Mouse (Mus musculus) stomach, embryonic 14.5 days (tissue): ENCODE measurements around the gene Rfx4. TPM values are rescaled to one million over a fixed set of nuclear protein-coding genes. Genes with fewer than 3 reads are reported as not detected.

ENCODE experiments used
- ATAC-seq: fragments of 200-750 bp; cut with Nextera tagmentation; 2 replicates; pipeline ENCODE4 v1.8.0; 2017; ENCODE audit warnings: low read depth, moderate TSS enrichment; ENCODE audit not compliant: insufficient number of reproducible peaks, insufficient read depth, low FRiP score
- H3K27ac ChIP-seq: fragments of 300-500 bp; sonication (generic); 2 replicates; pipeline ENCODE4 v1.5.1; 2014; ENCODE audit warnings: mild to moderate bottlenecking, low read length, moderate library complexity, mixed read lengths
- H3K27me3 ChIP-seq: fragments of 300-500 bp; sonication (generic); 2 replicates; pipeline ENCODE4 v1.6.1; 2014; ENCODE audit warnings: low read length, control low read depth, mixed read lengths; ENCODE audit not compliant: control insufficient read depth, insufficient read depth
- H3K36me3 ChIP-seq: fragments of 300-500 bp; sonication (generic); 2 replicates; pipeline ENCODE4 v1.6.1; 2014; ENCODE audit warnings: mild to moderate bottlenecking, control low read depth, low read length, moderate library complexity, mixed read lengths; ENCODE audit not compliant: control insufficient read depth, insufficient read depth
- H3K4me1 ChIP-seq: fragments of 300-500 bp; sonication (generic); 2 replicates; pipeline ENCODE4 v1.6.1; 2014; ENCODE audit warnings: low read length, control low read depth, mixed read lengths; ENCODE audit not compliant: control insufficient read depth, insufficient read depth
- H3K4me2 ChIP-seq: fragments of 300-500 bp; sonication (generic); replicated peaks from 2 replicates; pipeline ENCODE4 v1.6.1; 2014; ENCODE audit warnings: low read depth, low read length, control low read depth
- H3K4me3 ChIP-seq: fragments of 300-500 bp; sonication (generic); 2 replicates; pipeline ENCODE4 v1.5.1; 2014; ENCODE audit warnings: low read depth, low read length, control low read depth
- H3K9ac ChIP-seq: fragments of 300-500 bp; sonication (generic); replicated peaks from 2 replicates; pipeline ENCODE4 v1.6.1; 2014; ENCODE audit warnings: low read depth, mild to moderate bottlenecking, control low read depth, low read length, moderate library complexity, mixed read lengths
- H3K9me3 ChIP-seq: fragments of 300-500 bp; sonication (generic); 2 replicates; pipeline ENCODE4 v1.6.1; 2016; ENCODE audit warnings: low read depth, low read length, control low read depth; ENCODE audit not compliant: control insufficient read depth
- WGBS: fragments of 180-500 bp; shearing (Covaris S2); extraction: QIAGEN DNeasy Blood & Tissue Kit; methylation state at CpG from one replicate; pipeline ENCODE4 v1.1.7; 2014; 5-methylcytosine and 5-hydroxymethylcytosine counted together
- polyA plus RNA-seq: library from polyadenylated mRNA; unstranded; fragments of >200 nt; fragmentation: Nextera tagmentation; extraction: Ambion mirVana; gene quantifications from 2 replicates; pipeline ENCODE4 v1.2.1, GENCODE M21; 2014

Gene Rfx4
- polyA plus RNA-seq, 1 experiment from 2014 or later = not detected

DNA sequence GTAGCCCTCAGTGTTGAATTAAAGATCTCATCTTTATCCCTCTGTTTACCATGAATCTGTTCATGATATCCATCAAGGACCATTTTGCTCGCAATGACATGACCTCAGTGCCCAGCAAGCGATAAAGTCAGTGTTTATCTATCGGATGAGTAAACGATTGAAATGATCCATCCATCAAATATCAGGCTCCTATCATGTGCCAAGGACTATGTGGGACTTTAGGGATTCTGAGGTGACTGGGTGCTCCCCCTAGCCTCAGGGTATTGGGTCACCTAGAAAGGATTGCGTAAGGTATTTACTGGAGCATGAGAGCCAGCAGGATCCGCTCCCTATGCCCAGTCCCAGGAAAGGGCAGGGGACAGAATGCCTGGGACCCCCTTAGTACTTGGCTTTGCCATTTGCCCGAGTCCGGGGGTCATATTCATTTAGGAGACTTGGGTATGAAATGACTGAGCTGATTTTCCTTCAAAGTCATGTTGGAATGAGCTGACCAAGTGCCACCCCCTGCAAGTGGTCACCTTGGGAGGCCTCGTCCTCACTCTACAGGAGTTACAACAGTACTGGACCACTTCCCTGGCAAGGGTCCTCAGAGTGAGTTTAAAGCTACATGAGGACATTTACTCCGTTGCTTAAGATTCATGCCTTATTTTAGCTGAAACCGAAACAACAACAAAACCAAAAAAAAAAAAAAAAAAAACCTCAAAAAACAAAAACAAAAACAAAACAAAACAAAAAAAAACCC lies 55.5 kb downstream of the Rfx4 start:
- Histone ChIP-seq H3K9me3 (no peaks in the 10 kb centered on the region), H3K4me3 (no peak overlapping the region), H3K27ac (no peak overlapping the region), H3K36me3 (no peaks in the 10 kb centered on the region), H3K9ac (no peak overlapping the region), H3K4me1 (no peaks in the 10 kb centered on the region), H3K27me3 (no peaks in the 10 kb centered on the region), H3K4me2 (no peak overlapping the region)
- no peak for ATAC-seq
- 72% methylated on average over 11 of the region's 11 CpGs for WGBS

DNA sequence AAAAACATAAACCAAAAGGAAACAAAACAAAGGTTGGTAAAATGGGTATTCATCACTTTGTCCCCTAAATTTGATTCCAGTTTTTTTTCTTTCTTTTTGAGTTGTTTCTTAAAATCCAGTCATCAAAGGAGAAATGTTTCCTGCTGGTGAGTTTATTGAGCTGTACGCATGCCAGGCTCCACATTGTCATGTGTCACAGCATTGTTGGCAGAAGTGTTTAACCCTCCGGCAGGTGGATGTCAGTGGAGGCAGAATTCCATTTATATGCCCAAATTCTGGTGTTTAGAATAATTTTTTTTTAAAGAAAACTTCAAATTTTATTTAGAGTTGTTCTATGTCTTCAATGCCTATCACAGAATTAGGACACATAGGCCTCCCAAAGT lies 56.0 kb downstream of the Rfx4 start:
- Histone ChIP-seq H3K4me1 (no peaks in the 10 kb centered on the region), H3K36me3 (no peaks in the 10 kb centered on the region), H3K27me3 (no peaks in the 10 kb centered on the region), H3K9ac (no peak overlapping the region), H3K27ac (no peak overlapping the region), H3K9me3 (no peaks in the 10 kb centered on the region), H3K4me2 (no peak overlapping the region), H3K4me3 (no peak overlapping the region)
- no peak for ATAC-seq
- WGBS = 76% methylated on average over 2 of the region's 2 CpGs

DNA sequence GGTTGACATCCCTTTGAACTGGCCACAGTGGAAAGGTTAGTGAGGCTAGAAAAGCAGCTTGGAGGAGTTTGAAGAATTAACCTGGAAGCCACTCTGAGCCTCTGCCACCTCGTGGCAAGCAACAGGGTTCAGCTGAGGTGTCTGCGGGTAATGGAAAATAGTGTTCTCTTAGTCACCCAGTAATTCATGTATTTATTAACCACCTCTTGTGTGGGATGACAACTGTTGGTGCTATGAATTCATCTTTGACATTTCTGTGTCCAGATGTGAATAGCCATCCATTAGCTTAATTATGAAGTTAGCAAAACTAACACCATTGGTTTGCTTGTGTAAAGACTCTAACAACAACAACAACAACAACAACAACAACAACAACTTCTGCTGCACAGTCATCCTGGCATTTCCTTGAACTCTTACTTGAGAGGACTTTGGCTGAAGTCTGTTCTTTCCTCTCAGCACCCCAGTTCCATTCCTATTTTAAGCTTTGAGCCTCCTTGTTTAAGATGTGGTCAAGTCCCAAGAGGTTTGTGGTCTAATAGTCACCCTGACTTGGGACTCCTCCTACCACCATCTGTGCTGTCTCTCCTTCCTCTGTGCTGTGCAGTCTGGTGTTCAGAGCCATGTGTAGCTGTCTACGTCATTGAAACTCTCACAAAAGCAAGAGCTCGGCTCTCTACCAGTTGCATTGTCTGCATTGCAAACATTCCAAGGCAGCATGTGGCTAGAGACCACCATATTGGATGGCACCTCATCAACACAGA lies 60.0 kb downstream of the Rfx4 start:
- Histone ChIP-seq H3K36me3 (no peaks in the 10 kb centered on the region), H3K27me3 (no peaks in the 10 kb centered on the region), H3K9ac (no peak overlapping the region), H3K9me3 (no peaks in the 10 kb centered on the region), H3K4me1 (no peaks in the 10 kb centered on the region), H3K4me2 (no peak overlapping the region), H3K27ac (no peak overlapping the region), H3K4me3 (no peak overlapping the region)
- WGBS = 75% methylated on average over 4 of the region's 4 CpGs
- ATAC-seq = no peak

DNA sequence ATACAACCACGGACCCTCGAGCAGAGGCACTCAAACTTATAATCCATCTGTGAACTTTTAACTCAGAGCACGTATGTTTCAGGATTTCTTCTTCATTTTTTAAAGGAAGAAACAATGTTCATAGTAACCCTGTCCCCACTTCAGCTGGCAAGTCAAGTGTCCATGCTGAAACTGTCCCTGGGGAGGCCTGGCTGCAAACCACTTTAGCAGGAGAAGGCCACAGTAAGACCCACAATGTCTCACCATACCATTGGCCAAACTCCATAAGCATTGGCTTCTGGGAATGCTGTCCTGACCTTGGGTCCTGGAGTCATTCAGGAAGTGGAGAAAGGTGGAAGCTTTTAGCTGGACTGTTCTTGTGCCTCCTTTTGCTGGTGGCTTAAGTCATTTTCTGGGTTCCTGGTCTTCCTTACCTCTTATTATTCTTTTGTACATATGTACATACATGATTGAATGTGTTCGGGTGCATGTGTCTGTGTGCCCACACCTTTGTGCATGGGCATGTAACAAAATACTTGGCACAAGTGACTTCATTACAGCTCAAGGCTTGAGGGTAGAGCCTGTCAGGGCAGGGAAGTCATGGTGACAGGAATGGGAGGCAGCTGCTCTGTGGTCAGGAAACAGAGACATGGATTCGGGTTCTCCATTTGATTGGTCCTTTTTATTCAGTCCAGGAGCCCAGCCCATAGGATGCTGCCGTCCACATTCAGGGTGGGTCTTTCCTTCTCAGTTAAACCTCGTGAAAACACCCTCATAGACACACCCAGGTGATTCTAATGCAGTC lies 61.4 kb downstream of the Rfx4 start:
- Histone ChIP-seq H3K4me3 (no peak overlapping the region), H3K27ac (no peak overlapping the region), H3K36me3 (no peaks in the 10 kb centered on the region), H3K4me2 (no peak overlapping the region), H3K27me3 (no peaks in the 10 kb centered on the region), H3K9me3 (no peaks in the 10 kb centered on the region), H3K4me1 (no peaks in the 10 kb centered on the region), H3K9ac (no peak overlapping the region)
- no peak for ATAC-seq
- WGBS = 78% methylated on average over 7 of the region's 7 CpGs

DNA sequence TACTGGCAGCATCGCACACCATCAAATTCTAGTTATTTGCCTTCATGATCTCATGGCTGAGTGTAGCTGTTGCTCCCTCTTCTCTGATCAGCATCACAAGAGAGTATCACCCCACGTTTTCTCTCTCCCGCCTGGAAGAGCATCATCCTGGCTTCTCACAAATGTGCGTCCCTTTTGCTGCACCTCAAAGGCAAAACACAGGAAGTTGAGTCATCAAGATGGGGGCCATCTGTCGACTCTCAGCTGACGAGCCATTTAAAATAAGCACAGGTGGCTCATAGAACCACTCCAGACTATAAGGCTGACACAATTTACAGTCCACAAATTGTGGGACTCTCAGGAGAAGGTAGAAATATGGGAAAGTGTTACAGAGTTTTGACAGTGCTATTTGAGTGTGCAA lies 63.8 kb downstream of the Rfx4 start:
- Histone ChIP-seq H3K9me3 (no peaks in the 10 kb centered on the region), H3K36me3 (no peaks in the 10 kb centered on the region), H3K9ac (no peak overlapping the region), H3K4me2 (no peak overlapping the region), H3K27ac (no peak overlapping the region), H3K4me3 (no peak overlapping the region), H3K27me3 (no peaks in the 10 kb centered on the region), H3K4me1 (no peaks in the 10 kb centered on the region)
- ATAC-seq = no peak
- WGBS = 33% methylated on average over 6 of the region's 6 CpGs

DNA sequence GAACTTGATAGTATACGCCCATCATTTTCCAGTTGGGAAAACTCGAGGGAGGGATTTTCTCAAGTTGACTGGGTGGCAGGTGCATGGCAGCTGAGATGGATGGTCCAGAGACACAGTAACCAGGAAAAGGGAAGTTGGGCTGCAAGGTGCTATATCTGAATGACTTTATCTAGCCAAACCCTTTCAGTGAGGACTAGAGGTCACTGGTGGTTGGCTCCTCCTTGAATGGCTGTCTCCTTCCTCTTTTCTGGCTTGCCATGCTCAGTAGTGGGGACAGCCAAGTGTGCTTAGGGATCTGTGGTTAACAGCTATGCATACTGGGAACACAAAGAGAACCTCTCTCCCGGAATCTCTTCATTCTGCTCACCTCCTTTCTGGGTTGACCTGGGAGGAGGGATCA lies 64.4 kb downstream of the Rfx4 start:
- Histone ChIP-seq H3K36me3 (no peaks in the 10 kb centered on the region), H3K9ac (no peak overlapping the region), H3K4me3 (no peak overlapping the region), H3K9me3 (no peaks in the 10 kb centered on the region), H3K4me2 (no peak overlapping the region), H3K4me1 (no peaks in the 10 kb centered on the region), H3K27ac (no peak overlapping the region), H3K27me3 (no peaks in the 10 kb centered on the region)
- 60% methylated on average over 3 of the region's 3 CpGs for WGBS
- ATAC-seq = no peak

DNA sequence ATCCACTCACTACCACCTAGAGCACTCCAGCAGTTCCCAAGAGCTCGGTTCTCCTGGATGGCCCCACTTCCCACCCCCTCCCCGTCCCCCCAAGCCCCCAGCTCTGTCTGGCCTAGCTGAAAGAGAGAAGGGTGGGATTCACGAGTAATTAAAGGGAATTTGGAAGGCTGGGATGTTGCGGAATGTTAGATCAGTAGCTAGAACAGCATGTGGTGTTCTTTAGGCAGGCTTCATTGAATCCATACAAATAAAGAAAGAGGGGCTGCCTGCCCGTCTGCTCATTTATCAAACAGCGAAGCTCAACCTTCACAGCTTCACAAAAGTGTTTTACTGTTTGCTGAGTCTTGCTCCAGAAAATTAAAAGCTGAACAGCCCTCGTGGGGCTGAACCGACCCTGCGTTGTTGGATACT lies 66.9 kb downstream of the Rfx4 start:
- H3K4me3 ChIP-seq = no peak overlapping the region
- H3K9me3 ChIP-seq = no peaks in the 10 kb centered on the region
- H3K4me2 ChIP-seq = no peak overlapping the region
- no peaks in the 10 kb centered on the region for H3K36me3 ChIP-seq
- no peaks in the 10 kb centered on the region for H3K4me1 ChIP-seq
- WGBS = 34% methylated on average over 9 of the region's 9 CpGs
- no peak overlapping the region for H3K9ac ChIP-seq
- no peak overlapping the region for H3K27ac ChIP-seq
- no peak for ATAC-seq
- no peaks in the 10 kb centered on the region for H3K27me3 ChIP-seq

DNA sequence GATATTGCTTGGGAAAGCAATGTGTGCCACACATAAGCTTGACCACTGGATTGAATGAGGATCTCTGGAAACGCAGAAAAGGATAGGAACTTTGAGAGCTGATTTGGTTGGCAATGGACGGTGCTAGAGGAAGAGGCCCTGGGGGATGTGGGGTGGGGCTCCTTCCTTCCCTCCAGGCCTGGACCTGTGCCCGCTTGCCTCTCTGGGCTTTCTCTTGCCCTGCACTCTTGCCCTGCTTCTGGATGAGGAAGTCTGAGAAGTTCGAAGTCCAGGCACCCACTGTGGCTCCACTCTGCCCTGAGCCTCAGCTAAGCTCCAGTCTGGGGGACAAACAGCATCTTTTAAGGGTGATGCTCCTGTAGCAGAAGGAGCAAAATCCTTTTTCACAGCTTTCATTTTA lies 67.8 kb downstream of the Rfx4 start:
- no peak overlapping the region for H3K27ac ChIP-seq
- no peak overlapping the region for H3K4me2 ChIP-seq
- no peaks in the 10 kb centered on the region for H3K4me1 ChIP-seq
- H3K9ac ChIP-seq = no peak overlapping the region
- no peaks in the 10 kb centered on the region for H3K36me3 ChIP-seq
- no peaks in the 10 kb centered on the region for H3K27me3 ChIP-seq
- no peak for ATAC-seq
- 53% methylated on average over 4 of the region's 4 CpGs for WGBS
- no peaks in the 10 kb centered on the region for H3K9me3 ChIP-seq
- no peak overlapping the region for H3K4me3 ChIP-seq
